Mouse (Mus musculus) midbrain, embryonic 14.5 days (tissue): Measurements from ENCODE around the gene Zfp329. TPM values are rescaled to one million over a fixed set of nuclear protein-coding genes. Genes with fewer than 3 reads are reported as not detected.
"Not testable (repeated sequence)": the region's sequence is repeated elsewhere in the genome, so short reads cannot be mapped to it uniquely, and the experiment has no call there.

Experiments
- ATAC-seq: fragments of 200-750 bp; cut with Nextera tagmentation; 2 replicates; pipeline ENCODE4 v1.8.0; 2017; ENCODE audit warnings: moderate number of reproducible peaks, moderate library complexity; ENCODE audit not compliant: low FRiP score, low TSS enrichment
- DNase-seq: peaks from one replicate; pipeline ENCODE4 v3.0.0-alpha.2; 2015
- H3K27ac ChIP-seq: fragments of 300-500 bp; sonication (generic); replicated peaks from 2 replicates; pipeline ENCODE4 v1.5.1; 2014; ENCODE audit warnings: mild to moderate bottlenecking, low read depth, low read length, moderate library complexity
- H3K27me3 ChIP-seq: fragments of 300-500 bp; sonication (generic); 2 replicates; pipeline ENCODE4 v1.6.1; 2014; ENCODE audit warnings: low read length, control low read depth, mixed read lengths; ENCODE audit not compliant: control insufficient read depth, insufficient read depth
- H3K36me3 ChIP-seq: fragments of 300-500 bp; sonication (generic); 2 replicates; pipeline ENCODE4 v1.6.1; 2014; ENCODE audit warnings: low read length, control low read depth; ENCODE audit not compliant: control insufficient read depth, insufficient read depth
- H3K4me1 ChIP-seq: fragments of 300-500 bp; sonication (generic); 2 replicates; pipeline ENCODE4 v1.6.1; 2014; ENCODE audit warnings: mild to moderate bottlenecking, antibody characterized with exemption, low read length, control low read depth; ENCODE audit not compliant: control insufficient read depth, insufficient read depth
- H3K4me2 ChIP-seq: fragments of 300-500 bp; sonication (generic); 2 replicates; pipeline ENCODE4 v1.6.1; 2014; ENCODE audit warnings: mild to moderate bottlenecking, low read length, moderate library complexity
- H3K4me3 ChIP-seq: fragments of 300-500 bp; sonication (generic); replicated peaks from 2 replicates; pipeline ENCODE4 v1.5.1; 2014; ENCODE audit warnings: low read depth, low read length
- H3K9ac ChIP-seq: fragments of 300-500 bp; sonication (generic); replicated peaks from 2 replicates; pipeline ENCODE4 v1.6.1; 2014; ENCODE audit warnings: mild to moderate bottlenecking, low read length, moderate library complexity
- H3K9me3 ChIP-seq: fragments of 300-500 bp; sonication (generic); 2 replicates; pipeline ENCODE4 v1.6.1; 2016; ENCODE audit warnings: low read length, control low read depth, mixed read lengths; ENCODE audit not compliant: control insufficient read depth
- WGBS: fragments of 180-500 bp; shearing (Covaris S2); extraction: QIAGEN DNeasy Blood & Tissue Kit; methylation state at CpG from one replicate; pipeline ENCODE4 v1.1.7; 2014; 5-methylcytosine and 5-hydroxymethylcytosine counted together
- polyA plus RNA-seq: library from polyadenylated mRNA; unstranded; fragments of >200 nt; fragmentation: Nextera tagmentation; extraction: Ambion mirVana; gene quantifications from 2 replicates; pipeline ENCODE4 v1.2.1, GENCODE M21; 2014

Gene Zfp329
- polyA plus RNA-seq, 1 experiment from 2014 or later, result 35.5 TPM

DNA sequence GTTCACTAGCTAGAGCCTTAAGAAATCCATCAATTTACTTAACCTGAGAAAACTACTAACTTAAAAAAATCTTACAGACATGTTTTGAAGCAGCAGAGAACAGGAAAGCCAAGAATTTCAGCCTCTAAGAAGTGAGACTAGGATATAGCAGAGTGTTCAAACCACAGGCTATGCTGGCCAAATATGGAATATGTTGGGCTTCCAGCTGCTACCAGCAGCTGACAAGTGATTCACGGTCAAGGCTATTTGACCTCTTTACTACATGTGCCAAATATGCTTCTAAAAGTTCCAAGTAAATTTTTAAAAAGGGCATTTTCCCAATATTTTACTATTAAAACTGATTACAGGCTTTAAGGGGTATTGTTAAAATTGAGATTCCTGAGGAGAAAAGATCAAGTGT is 19.1 kb downstream of the Zfp329 start:
- 95% methylated on average over 1 of the region's 1 CpGs for WGBS
- H3K4me1 ChIP-seq, result peaks cover 5% of the 10 kb centered on the region; the same call in 1 of the 2 replicates
- ATAC-seq, result no peak
- no peaks in the 10 kb centered on the region for H3K36me3 ChIP-seq
- H3K4me2 ChIP-seq, result no peak overlapping the region
- H3K4me3 ChIP-seq, result no peak overlapping the region
- no peak overlapping the region for H3K27ac ChIP-seq
- 0 out of 2 replicates have a peak, but pooled peaks cover 7% of the 10 kb centered on the region for H3K9me3 ChIP-seq
- no peak overlapping the region for H3K9ac ChIP-seq
- DNase-seq, result no peak
- no peaks in the 10 kb centered on the region for H3K27me3 ChIP-seq

DNA sequence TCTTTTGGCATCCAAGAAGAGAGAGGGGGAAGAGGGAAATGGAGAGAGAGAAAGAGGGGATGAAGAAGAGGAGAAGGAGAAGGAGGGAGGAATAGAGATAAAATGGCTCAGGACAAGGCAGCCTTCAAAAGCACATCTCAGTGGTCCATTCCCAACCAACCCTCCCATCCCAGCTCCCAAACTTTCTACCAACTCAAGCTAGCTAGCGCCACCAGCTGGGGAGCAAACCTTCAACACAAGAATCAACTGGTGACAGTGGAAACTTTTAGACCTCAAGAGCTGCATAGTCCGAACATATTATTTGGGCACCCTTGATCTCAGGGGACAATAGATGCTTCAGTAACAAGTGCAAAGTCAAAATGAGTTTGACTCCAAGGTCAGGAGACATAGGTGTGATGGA is 20.7 kb downstream of the Zfp329 start:
- H3K9ac ChIP-seq, result no peak overlapping the region
- no peak overlapping the region for H3K4me2 ChIP-seq
- H3K9me3 ChIP-seq, result 0 out of 2 replicates have a peak, but pooled peaks cover 7% of the 10 kb centered on the region
- no peak for ATAC-seq
- H3K36me3 ChIP-seq, result no peaks in the 10 kb centered on the region
- no peaks in the 10 kb centered on the region for H3K27me3 ChIP-seq
- no peaks in the 10 kb centered on the region for H3K4me1 ChIP-seq
- no peak overlapping the region for H3K27ac ChIP-seq
- no peak for DNase-seq
- WGBS, result 67% methylated on average over 2 of the region's 2 CpGs
- no peak overlapping the region for H3K4me3 ChIP-seq

GRCm38 (mm10) chr7:12792624-12793023 is 26.0 kb downstream of the Zfp329 start:
- not testable (repeated sequence) for H3K36me3 ChIP-seq, DNase-seq, H3K9ac ChIP-seq, H3K9me3 ChIP-seq, H3K4me1 ChIP-seq, H3K27ac ChIP-seq, H3K4me3 ChIP-seq, H3K27me3 ChIP-seq, ATAC-seq, H3K4me2 ChIP-seq
- WGBS, result 93% methylated on average over 11 of the region's 11 CpGs

- ATAC-seq (no peak), DNase-seq (peak; percentile 40)
- Histone ChIP-seq H3K4me1 (peaks cover 4% of the 10 kb centered on the region; the same call in 1 of the 2 replicates), H3K9ac (0 out of 2 replicates have a peak overlapping the region, but pooled peaks have one; percentile 4), H3K4me2 (no peak overlapping the region), H3K36me3 (no peaks in the 10 kb centered on the region), H3K27me3 (no peaks in the 10 kb centered on the region), H3K4me3 (no peak overlapping the region), H3K9me3 (no peaks in the 10 kb centered on the region), H3K27ac (no peak overlapping the region)
- WGBS, result 19% methylated on average over 5 of the region's 5 CpGs
Measured at GRCm38 (mm10) chr7:12788025-12788424, 30.6 kb downstream of the Zfp329 start.

GRCm38 (mm10) chr7:12787333-12787732 is 31.3 kb downstream of the Zfp329 start:
- DNase-seq (no peak), ATAC-seq (no peak)
- H3K27ac ChIP-seq, result no peak overlapping the region
- H3K9ac ChIP-seq, result no peak overlapping the region
- no peaks in the 10 kb centered on the region for H3K36me3 ChIP-seq
- no peaks in the 10 kb centered on the region for H3K27me3 ChIP-seq
- no peak overlapping the region for H3K4me2 ChIP-seq
- no peak overlapping the region for H3K4me3 ChIP-seq
- no peaks in the 10 kb centered on the region for H3K9me3 ChIP-seq
- 71% methylated on average over 6 of the region's 6 CpGs for WGBS
- H3K4me1 ChIP-seq, result peaks cover 4% of the 10 kb centered on the region; the same call in 1 of the 2 replicates

- no peaks in the 10 kb centered on the region for H3K9me3 ChIP-seq
- H3K4me2 ChIP-seq, result peak overlapping the region; percentile 93
- H3K4me3 ChIP-seq, result peak overlapping the region; percentile 70
- 0 out of 2 replicates have a peak, but pooled peaks cover 6% of the 10 kb centered on the region for H3K4me1 ChIP-seq
- DNase-seq, result peak; percentile 96
- peak; percentile 96 for ATAC-seq
- H3K9ac ChIP-seq, result peak overlapping the region; percentile 77
- no peaks in the 10 kb centered on the region for H3K27me3 ChIP-seq
- peaks cover 2% of the 10 kb centered on the region for H3K36me3 ChIP-seq
- H3K27ac ChIP-seq, result peak overlapping the region; percentile 55; the same call in 1 of the 2 replicates
- under 1% methylated on average over 57 of the region's 57 CpGs for WGBS
Measured at GRCm38 (mm10) chr7:12780151-12780830, 38.4 kb downstream of the Zfp329 start.

DNA sequence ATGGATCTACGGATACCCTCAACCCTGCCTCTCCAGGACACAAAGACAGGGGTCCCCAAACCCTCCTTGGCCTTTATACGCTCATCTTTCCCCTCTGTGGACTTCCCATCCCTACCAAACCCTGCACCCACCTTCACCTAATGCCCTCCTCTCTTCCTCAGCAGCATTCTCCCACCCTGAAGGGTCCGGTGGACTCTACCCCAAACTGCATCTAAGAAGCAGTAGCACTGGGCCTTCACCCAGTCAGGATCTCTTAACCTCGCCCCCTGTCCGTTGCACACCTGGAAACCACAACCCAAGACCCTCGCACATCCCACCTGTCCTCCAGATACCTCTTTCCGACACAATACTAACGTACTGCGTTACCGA is 38.9 kb downstream of the Zfp329 start:
- Histone ChIP-seq H3K4me3 (peak overlapping the region; percentile 70), H3K9ac (peak overlapping the region; percentile 77), H3K4me2 (peak overlapping the region; percentile 93), H3K27ac (0 out of 2 replicates have a peak overlapping the region, but pooled peaks have one; percentile 20), H3K36me3 (peaks cover 7% of the 10 kb centered on the region), H3K27me3 (no peaks in the 10 kb centered on the region), H3K9me3 (no peaks in the 10 kb centered on the region; the same call in 1 of the 2 replicates), H3K4me1 (0 out of 2 replicates have a peak, but pooled peaks cover 6% of the 10 kb centered on the region)
- DNase-seq (no peak), ATAC-seq (peak; percentile 21; the same call in 1 of the 2 replicates)
- 17% methylated on average over 10 of the region's 10 CpGs for WGBS

DNA sequence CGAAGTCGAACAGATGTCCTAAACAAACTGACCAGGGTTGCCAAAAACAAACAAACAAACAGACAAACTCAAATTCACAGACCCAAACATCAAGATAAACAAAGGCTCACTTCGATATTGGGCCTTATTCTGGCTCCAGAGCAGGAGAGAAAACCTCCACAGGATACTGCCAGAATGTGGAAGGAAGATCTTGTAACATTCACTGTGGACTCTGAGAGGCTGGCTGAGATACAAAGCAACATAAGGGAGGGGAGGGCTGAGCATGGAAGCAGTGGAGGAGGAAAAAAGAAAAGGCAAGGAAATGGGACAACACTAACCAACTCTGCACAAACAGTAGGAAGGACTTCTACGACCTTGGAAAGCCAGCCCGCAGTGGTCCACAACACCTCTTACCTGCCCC is 39.5 kb downstream of the Zfp329 start:
- WGBS, result 95% methylated on average over 5 of the region's 5 CpGs
- no peaks in the 10 kb centered on the region; the same call in 1 of the 2 replicates for H3K9me3 ChIP-seq
- H3K4me1 ChIP-seq, result 0 out of 2 replicates have a peak, but pooled peaks cover 6% of the 10 kb centered on the region
- H3K27me3 ChIP-seq, result no peaks in the 10 kb centered on the region
- no peak for DNase-seq
- peak overlapping the region; percentile 93 for H3K4me2 ChIP-seq
- H3K36me3 ChIP-seq, result peaks cover 14% of the 10 kb centered on the region
- no peak overlapping the region; the same call in 1 of the 2 replicates for H3K9ac ChIP-seq
- H3K27ac ChIP-seq, result no peak overlapping the region
- ATAC-seq, result no peak
- H3K4me3 ChIP-seq, result no peak overlapping the region

DNA sequence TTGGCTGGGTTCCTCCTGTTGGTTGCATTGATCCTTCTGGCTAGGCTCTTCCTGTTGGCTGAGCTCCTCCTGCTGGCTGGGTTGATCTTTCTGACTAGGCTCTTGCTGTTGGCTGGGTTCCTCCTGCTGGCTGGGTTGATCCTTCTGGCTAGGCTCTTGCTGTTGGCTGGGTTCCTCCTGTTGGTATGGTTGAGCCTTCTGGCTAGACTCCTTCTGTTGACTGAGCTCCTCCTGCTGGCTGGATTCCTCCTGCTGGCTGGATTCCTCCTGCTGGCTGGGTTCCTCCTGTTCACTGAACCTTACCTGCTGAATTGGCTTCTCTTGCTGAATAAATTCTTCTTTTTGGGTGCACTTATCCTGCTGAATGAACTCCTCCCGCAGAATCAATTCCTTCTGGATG is 44.1 kb downstream of the Zfp329 start:
- Histone ChIP-seq H3K27me3 (no peaks in the 10 kb centered on the region), H3K4me3 (no peak overlapping the region), H3K36me3 (peaks cover 55% of the 10 kb centered on the region), H3K4me1 (0 out of 2 replicates have a peak, but pooled peaks cover 3% of the 10 kb centered on the region), H3K9me3 (no peaks in the 10 kb centered on the region; the same call in 1 of the 2 replicates), H3K4me2 (no peak overlapping the region), H3K9ac (no peak overlapping the region), H3K27ac (no peak overlapping the region)
- WGBS, result 100% methylated on average over 1 of the region's 1 CpGs
- no peak for DNase-seq
- no peak for ATAC-seq
